Mouse (Mus musculus): ENCODE results near the gene Sema5a.

DNA sequence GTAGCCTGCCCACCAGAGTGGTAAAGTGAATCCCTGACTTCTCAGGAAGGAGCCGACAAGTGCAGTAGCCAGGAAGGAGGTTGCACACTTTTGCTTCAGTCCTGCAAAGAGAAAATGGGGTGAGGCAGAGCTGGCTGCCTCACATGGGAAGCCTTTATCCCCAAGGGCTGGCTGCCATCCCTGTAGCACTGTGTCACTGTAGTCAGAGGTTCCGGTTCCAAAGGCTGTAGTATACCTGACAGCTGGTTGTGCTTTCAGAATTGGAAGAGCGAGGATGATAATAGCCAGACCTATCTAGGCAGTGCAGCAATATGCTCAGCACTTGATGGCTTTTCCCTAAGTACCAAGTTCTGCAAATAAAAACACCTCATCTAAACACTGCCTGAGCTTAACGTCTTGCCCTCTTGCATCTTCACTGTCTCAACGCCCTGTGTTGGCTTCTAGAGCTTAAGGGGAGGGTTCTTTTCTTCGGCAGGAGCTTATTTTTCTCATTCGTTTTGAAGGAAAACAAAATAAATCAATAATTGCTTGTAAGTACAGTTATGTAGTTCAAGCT, 20.3 kb downstream of the Sema5a start:
- TF ChIP-seq CTCF (IDR thresholded peaks at IDR 0.05; ENCODE audit: control insufficient read depth, insufficient read depth, insufficient read length): no peak
- no peak for TF ChIP-seq MYOG (IDR thresholded peaks at IDR 0.05; ENCODE audit: control insufficient read depth, extremely low read depth, insufficient read length)
- TF ChIP-seq MAX (IDR thresholded peaks at IDR 0.05): no peak
- no peak for TF ChIP-seq MYOD1 (IDR thresholded peaks at IDR 0.05; ENCODE audit: control insufficient read depth, insufficient read length, low read depth)
- TF ChIP-seq USF1 (IDR thresholded peaks at IDR 0.05; ENCODE audit: low read depth): no peak
